Mouse (Mus musculus): ENCODE measurements around the gene Tent4b.

GRCm38 (mm10) chr8:88294977-88295376 lies 96.0 kb downstream of the Tent4b start:
- TF ChIP-seq CTCF (IDR thresholded peaks at IDR 0.05; ENCODE audit: low read depth) = no peak
- no peak for TF ChIP-seq EP300 (optimal IDR thresholded peaks at IDR 0.05)

All from stomach, postnatal 0 days (tissue).